Mouse (Mus musculus) neural tube, embryonic 15.5 days (tissue): Measurements from ENCODE around the gene Pomp. TPM values are rescaled to one million over a fixed set of nuclear protein-coding genes. Genes with fewer than 3 reads are reported as not detected.

Experiments used
- ATAC-seq: fragments of 200-750 bp; cut with Nextera tagmentation; 2 replicates; pipeline ENCODE4 v1.8.0; 2017; ENCODE audit warnings: mild to moderate bottlenecking, moderate TSS enrichment, moderate library complexity; ENCODE audit not compliant: low FRiP score
- H3K27ac ChIP-seq: fragments of 300-500 bp; sonication (generic); replicated peaks from 2 replicates; pipeline ENCODE4 v1.5.1; 2015; ENCODE audit warnings: mild to moderate bottlenecking, inconsistent platforms
- H3K27me3 ChIP-seq: fragments of 300-500 bp; sonication (generic); replicated peaks from 2 replicates; pipeline ENCODE4 v1.6.1; 2015; ENCODE audit warnings: inconsistent platforms
- H3K36me3 ChIP-seq: fragments of 300-500 bp; sonication (generic); 2 replicates; pipeline ENCODE4 v1.6.1; 2015; ENCODE audit warnings: inconsistent platforms
- H3K4me1 ChIP-seq: fragments of 300-500 bp; sonication (generic); 2 replicates; pipeline ENCODE4 v1.6.1; 2015; ENCODE audit warnings: inconsistent platforms
- H3K4me2 ChIP-seq: fragments of 300-500 bp; sonication (generic); 2 replicates; pipeline ENCODE4 v1.6.1; 2015; ENCODE audit warnings: inconsistent platforms, mild to moderate bottlenecking, moderate library complexity
- H3K4me3 ChIP-seq: fragments of 300-500 bp; sonication (generic); replicated peaks from 2 replicates; pipeline ENCODE4 v1.5.1; 2015; ENCODE audit warnings: mild to moderate bottlenecking, inconsistent platforms
- H3K9ac ChIP-seq: fragments of 300-500 bp; sonication (generic); replicated peaks from 2 replicates; pipeline ENCODE4 v1.6.1; 2015; ENCODE audit warnings: mild to moderate bottlenecking, inconsistent platforms
- H3K9me3 ChIP-seq: fragments of 300-500 bp; sonication (generic); replicated peaks from 2 replicates; pipeline ENCODE4 v1.6.1; 2016; ENCODE audit warnings: inconsistent platforms
- WGBS: fragments of 180-500 bp; shearing (Covaris S2); methylation state at CpG from one replicate; pipeline ENCODE4 v1.1.7; 2015; ENCODE audit warnings: mixed read lengths; 5-methylcytosine and 5-hydroxymethylcytosine counted together
- polyA plus RNA-seq: library from polyadenylated mRNA; unstranded; fragments of >200 nt; fragmentation: Nextera tagmentation; extraction: Ambion mirVana; gene quantifications from 2 replicates; pipeline ENCODE4 v1.2.1, GENCODE M21; 2015

The Pomp gene
- polyA plus RNA-seq, result 497 and 516 TPM in 2 replicates

DNA sequence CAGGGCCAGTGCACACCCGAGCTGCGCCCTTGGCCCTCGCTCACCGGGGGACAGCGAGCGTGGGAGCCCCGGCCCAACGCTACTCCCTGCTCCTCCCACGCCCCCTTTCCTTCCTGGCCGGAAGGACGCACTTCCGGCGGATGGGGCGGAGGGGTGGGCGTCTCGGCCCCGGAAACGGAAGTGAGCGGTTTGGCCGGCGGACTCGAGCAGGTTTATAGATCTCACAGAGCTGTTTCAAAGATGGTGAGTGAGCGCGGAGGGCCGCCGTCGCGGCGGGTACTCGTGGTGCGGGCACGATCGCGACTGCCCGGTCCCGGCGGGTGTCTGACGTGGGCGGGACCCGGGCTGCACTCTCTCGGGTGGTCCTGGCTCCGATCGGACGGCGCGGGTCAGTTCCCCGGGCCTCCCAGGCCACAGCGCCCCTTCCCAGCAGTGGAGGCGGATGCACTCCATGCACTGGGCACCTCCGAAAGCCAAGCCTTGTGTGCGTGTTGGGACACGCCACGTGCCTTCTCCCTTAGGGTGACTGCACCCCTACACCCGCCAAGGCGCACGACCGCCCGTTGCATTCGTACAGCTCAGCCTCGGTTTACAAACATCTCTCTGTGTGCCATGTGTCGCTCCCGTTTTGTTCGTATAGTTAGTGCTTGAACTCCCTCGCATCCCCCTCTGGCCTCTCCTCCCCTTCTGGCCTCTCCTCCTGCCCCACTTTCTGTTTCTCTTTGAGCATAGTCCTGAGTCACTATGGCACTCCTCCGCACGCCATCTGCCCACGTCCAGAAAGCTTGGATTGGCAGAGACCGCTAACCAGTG is at the start of gene Pomp:
Pomp (plus strand) TSS at position 13 of the 813 bp plus-strand sequence.
- peak within 1 kb of the TSS; percentile 87 for H3K27ac ChIP-seq
- H3K9me3 ChIP-seq, result no peaks in the 10 kb centered on the region
- H3K27me3 ChIP-seq, result no peaks in the 10 kb centered on the region
- peak; percentile 96 for ATAC-seq
- peaks cover 29% of the 10 kb centered on the region for H3K4me1 ChIP-seq
- under 1% methylated on average over 68 of the region's 68 CpGs for WGBS
- peaks cover 29% of the 10 kb centered on the region for H3K36me3 ChIP-seq
- peak within 1 kb of the TSS; percentile 98 for H3K4me3 ChIP-seq
- H3K9ac ChIP-seq, result peak within 1 kb of the TSS; percentile 90
- H3K4me2 ChIP-seq, result peak within 1 kb of the TSS; percentile 92

DNA sequence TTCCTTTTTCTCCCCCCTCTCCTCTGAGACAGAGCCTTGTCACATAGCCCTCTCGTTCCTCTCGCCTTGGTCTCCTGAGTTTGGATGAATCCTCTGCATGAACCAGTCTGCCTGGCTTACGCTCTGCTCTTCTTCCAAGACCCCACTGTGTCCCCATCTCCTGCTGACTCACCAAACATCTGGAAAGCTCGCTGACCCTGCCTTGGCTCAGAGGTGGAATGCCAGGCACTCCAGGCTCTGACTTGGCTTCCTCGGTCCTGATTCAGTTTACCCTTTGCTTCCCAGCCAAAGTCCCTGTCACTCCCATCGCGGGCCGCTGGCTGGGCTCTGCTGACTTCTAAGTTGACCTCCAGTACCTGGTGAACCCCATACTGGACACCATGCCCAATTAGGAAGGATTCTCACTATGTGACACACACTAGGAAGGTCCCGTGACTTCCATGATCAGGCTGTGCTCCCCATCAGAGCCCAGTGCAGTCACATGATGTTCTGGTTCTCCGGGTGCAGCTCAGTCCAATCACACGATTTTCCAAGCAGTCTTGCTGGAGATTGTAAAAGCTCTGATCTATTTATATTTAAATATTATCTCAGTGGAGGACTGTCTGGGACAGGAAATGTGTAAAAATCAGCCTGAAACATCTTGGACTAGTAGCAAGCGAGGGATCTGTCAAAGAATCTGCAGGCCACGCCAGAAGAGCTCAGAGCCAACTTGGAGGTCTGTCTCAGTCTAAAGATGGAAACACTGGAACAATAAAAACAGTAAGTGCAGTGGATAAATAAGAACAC is 47.8 kb upstream of the Pomp start:
- Histone ChIP-seq H3K4me3 (no peak overlapping the region), H3K9me3 (no peaks in the 10 kb centered on the region), H3K9ac (no peak overlapping the region), H3K4me1 (no peaks in the 10 kb centered on the region), H3K27ac (no peak overlapping the region), H3K27me3 (no peaks in the 10 kb centered on the region), H3K36me3 (no peaks in the 10 kb centered on the region), H3K4me2 (no peak overlapping the region)
- ATAC-seq, result no peak
- WGBS, result 92% methylated on average over 13 of the region's 13 CpGs

- no peak for ATAC-seq
- 79% methylated on average over 13 of the region's 13 CpGs for WGBS
These were observed 45.3 kb upstream of the Pomp start for GRCm38 (mm10) chr5:147814971-147815370.

DNA sequence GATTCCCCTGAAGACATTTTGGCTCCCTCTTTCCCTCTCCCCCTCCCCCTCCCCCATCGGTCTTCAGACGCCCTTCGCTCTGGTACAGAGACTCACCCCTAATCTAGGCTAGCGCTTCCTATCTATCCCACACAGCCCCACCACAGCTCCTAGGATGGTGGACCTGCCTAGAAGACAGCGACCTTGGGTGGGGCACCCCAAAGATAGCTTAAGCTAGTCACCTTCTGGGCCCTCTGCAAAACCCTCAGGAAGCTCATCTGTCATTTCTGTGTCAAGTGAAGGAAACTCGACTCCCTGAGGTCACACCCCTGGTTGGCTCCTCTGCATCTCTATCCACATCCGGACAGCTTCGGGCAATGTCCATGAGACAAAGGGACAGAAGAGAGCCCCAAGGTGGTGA is 44.7 kb upstream of the Pomp start:
- no peak for ATAC-seq

More at GRCm38 (mm10) chr5:147814971-147815370, 45.3 kb upstream of the Pomp start:
- Histone ChIP-seq H3K4me3 (no peak overlapping the region), H3K4me1 (no peaks in the 10 kb centered on the region), H3K9me3 (no peaks in the 10 kb centered on the region), H3K4me2 (no peak overlapping the region), H3K36me3 (no peaks in the 10 kb centered on the region), H3K27ac (no peak overlapping the region), H3K27me3 (no peaks in the 10 kb centered on the region), H3K9ac (no peak overlapping the region)

DNA sequence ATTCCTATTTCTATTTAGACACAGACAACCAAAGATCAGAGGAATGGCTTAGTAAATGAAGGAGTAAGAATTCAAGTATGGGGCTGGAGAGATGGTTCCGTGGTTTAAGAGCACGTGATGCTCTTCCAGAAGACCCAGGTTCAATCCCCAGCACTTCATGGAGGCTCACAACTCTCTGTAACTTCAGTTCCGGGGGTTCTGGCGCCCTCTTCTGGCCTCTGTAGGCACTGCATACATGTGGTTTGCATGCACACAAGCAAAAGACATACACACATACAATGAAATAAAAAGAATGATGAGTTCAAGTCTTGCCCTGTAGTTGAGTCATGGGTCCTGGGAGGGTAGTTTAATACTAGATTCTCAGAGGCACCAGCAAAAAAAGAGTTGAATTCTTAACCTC is 43.8 kb upstream of the Pomp start:
- no peaks in the 10 kb centered on the region for H3K4me1 ChIP-seq
- no peak for ATAC-seq
- no peak overlapping the region for H3K27ac ChIP-seq
- H3K36me3 ChIP-seq, result no peaks in the 10 kb centered on the region
- H3K4me3 ChIP-seq, result no peak overlapping the region
- no peak overlapping the region for H3K4me2 ChIP-seq
- no peak overlapping the region for H3K9ac ChIP-seq
- no peaks in the 10 kb centered on the region for H3K27me3 ChIP-seq
- no peaks in the 10 kb centered on the region for H3K9me3 ChIP-seq
- 69% methylated on average over 4 of the region's 4 CpGs for WGBS

More for the DNA sequence above, 44.7 kb upstream of the Pomp start:
- H3K4me1 ChIP-seq, result no peaks in the 10 kb centered on the region
- WGBS, result 86% methylated on average over 8 of the region's 8 CpGs
- H3K9me3 ChIP-seq, result no peaks in the 10 kb centered on the region
- no peak overlapping the region for H3K27ac ChIP-seq
- H3K36me3 ChIP-seq, result no peaks in the 10 kb centered on the region
- no peak overlapping the region for H3K9ac ChIP-seq
- H3K27me3 ChIP-seq, result no peaks in the 10 kb centered on the region
- H3K4me2 ChIP-seq, result no peak overlapping the region
- no peak overlapping the region for H3K4me3 ChIP-seq

GRCm38 (mm10) chr5:147817747-147818496 is 42.3 kb upstream of the Pomp start:
- 92% methylated on average over 9 of the region's 9 CpGs for whole genome bisulfite sequencing
- H3K9ac ChIP-seq, result no peak overlapping the region
- no peak overlapping the region for H3K4me2 ChIP-seq
- no peak overlapping the region for H3K4me3 ChIP-seq
- no peaks in the 10 kb centered on the region for H3K36me3 ChIP-seq
- H3K27me3 ChIP-seq, result no peaks in the 10 kb centered on the region
- no peaks in the 10 kb centered on the region for H3K4me1 ChIP-seq
- no peak overlapping the region for H3K27ac ChIP-seq
- ATAC-seq, result no peak
- H3K9me3 ChIP-seq, result no peaks in the 10 kb centered on the region

GRCm38 (mm10) chr5:147818866-147819265 is 41.4 kb upstream of the Pomp start:
- 91% methylated on average over 8 of the region's 8 CpGs for WGBS
- no peak for ATAC-seq
- H3K27me3 ChIP-seq, result no peaks in the 10 kb centered on the region
- H3K36me3 ChIP-seq, result no peaks in the 10 kb centered on the region
- no peaks in the 10 kb centered on the region for H3K9me3 ChIP-seq
- H3K4me1 ChIP-seq, result no peaks in the 10 kb centered on the region
- no peak overlapping the region for H3K27ac ChIP-seq
- H3K4me2 ChIP-seq, result no peak overlapping the region
- H3K4me3 ChIP-seq, result no peak overlapping the region
- H3K9ac ChIP-seq, result no peak overlapping the region

- no peak overlapping the region for H3K4me2 ChIP-seq
- H3K4me1 ChIP-seq, result no peaks in the 10 kb centered on the region
- WGBS, result 85% methylated on average over 7 of the region's 7 CpGs
- H3K27me3 ChIP-seq, result no peaks in the 10 kb centered on the region
- H3K9me3 ChIP-seq, result no peaks in the 10 kb centered on the region
- H3K4me3 ChIP-seq, result no peak overlapping the region
- no peak overlapping the region for H3K27ac ChIP-seq
- ATAC-seq, result no peak
- H3K9ac ChIP-seq, result no peak overlapping the region
- no peaks in the 10 kb centered on the region for H3K36me3 ChIP-seq
These were observed 40.4 kb upstream of the Pomp start for GRCm38 (mm10) chr5:147819895-147820294.

DNA sequence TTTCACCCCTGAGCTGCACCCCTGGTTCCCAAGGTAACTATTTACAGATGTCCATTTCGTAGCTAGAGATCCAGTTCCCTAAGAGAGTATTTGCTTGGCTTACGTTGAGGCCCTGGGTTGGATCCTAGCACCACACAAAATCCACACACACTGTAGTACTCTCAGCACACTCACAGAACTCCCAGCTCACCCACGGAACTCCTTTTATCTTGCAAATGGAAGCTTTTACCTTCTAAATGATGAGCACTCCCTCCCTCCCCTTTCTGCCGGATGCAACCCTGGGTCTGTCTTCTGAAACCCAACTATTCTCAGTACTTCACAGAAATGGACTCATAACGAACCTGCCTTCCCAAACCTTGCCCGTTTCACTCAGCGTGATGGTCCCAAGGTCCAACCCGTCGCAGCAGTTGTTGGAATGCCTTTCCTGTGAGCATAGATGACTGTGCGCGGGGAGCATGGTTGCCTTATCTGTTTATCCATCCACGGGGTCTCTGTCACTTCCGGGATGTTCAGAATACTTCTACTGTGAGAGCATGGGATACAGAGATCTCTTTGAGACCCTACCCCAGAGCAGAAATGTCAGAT is 36.1 kb upstream of the Pomp start:
- WGBS, result 79% methylated on average over 13 of the region's 13 CpGs
- Histone ChIP-seq H3K4me3 (no peak overlapping the region), H3K9me3 (no peaks in the 10 kb centered on the region), H3K36me3 (no peaks in the 10 kb centered on the region), H3K27ac (no peak overlapping the region), H3K9ac (no peak overlapping the region), H3K4me2 (no peak overlapping the region), H3K27me3 (no peaks in the 10 kb centered on the region), H3K4me1 (0 out of 2 replicates have a peak, but pooled peaks cover 5% of the 10 kb centered on the region)
- no peak for ATAC-seq

- Histone ChIP-seq H3K4me1 (0 out of 2 replicates have a peak, but pooled peaks cover 5% of the 10 kb centered on the region), H3K27ac (no peak overlapping the region), H3K4me3 (no peak overlapping the region), H3K9ac (no peak overlapping the region), H3K9me3 (no peaks in the 10 kb centered on the region), H3K36me3 (no peaks in the 10 kb centered on the region), H3K27me3 (no peaks in the 10 kb centered on the region), H3K4me2 (peak overlapping the region; percentile 23; the same call in 1 of the 2 replicates)
- 58% methylated on average over 22 of the region's 22 CpGs for WGBS
- no peak for ATAC-seq
These were observed 34.8 kb upstream of the Pomp start for GRCm38 (mm10) chr5:147825375-147825969.

DNA sequence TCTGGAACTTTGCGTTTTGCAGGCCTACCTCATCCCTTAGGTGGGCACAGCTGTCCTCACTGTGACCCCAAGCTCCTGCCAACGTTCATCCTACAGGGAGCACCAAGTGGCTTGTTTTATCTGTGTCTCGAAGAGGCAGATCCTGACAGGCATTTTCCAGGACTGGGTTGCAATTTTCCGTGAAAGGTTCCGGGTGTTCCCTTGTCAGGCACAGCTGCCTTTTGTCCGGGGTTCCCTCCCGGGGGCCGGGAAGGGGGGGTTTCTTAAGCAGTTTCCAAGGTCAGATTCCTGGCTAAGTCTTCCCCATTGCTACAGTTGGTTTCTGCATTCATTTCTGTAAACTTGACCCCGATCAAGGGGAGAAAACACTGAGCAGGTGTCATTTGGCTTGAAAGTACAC is 34.2 kb upstream of the Pomp start:
- WGBS, result 71% methylated on average over 9 of the region's 9 CpGs
- 0 out of 2 replicates have a peak, but pooled peaks cover 5% of the 10 kb centered on the region for H3K4me1 ChIP-seq
- no peak overlapping the region for H3K27ac ChIP-seq
- no peaks in the 10 kb centered on the region for H3K27me3 ChIP-seq
- ATAC-seq, result no peak
- no peak overlapping the region for H3K9ac ChIP-seq
- no peaks in the 10 kb centered on the region for H3K36me3 ChIP-seq
- no peak overlapping the region for H3K4me3 ChIP-seq
- H3K4me2 ChIP-seq, result peak overlapping the region; percentile 23; the same call in 1 of the 2 replicates
- H3K9me3 ChIP-seq, result no peaks in the 10 kb centered on the region
